Mouse (Mus musculus) CH12.LX (cell line): ENCODE measurements at regions not wholly inside any gene's neighbourhood (a gene's known extent, or its start where the extent isn't known, plus 50 kb on each side); places are given as distances from the start of the nearest gene placed in this dataset.

ENCODE experiments used
- DNase-seq: peaks from one replicate; pipeline ENCODE4 v3.0.0-alpha.2; 2013; ENCODE audit errors: extremely low read depth
- H3K27ac ChIP-seq: 2 replicates; pipeline ENCODE4 v1.5.1; 2012; ENCODE audit warnings: low read depth, mild to moderate bottlenecking, control low read depth, moderate library complexity; ENCODE audit not compliant: insufficient read depth
- H3K27me3 ChIP-seq: replicated peaks from 2 replicates; pipeline ENCODE3; 2012; ENCODE audit warnings: inconsistent platforms
- H3K36me3 ChIP-seq, 2 experiments: replicated peaks in 1 of 2; 2 replicates each; pipeline versions ENCODE3 to v1.6.1; 2012; ENCODE audit warnings: inconsistent platforms in 1 of 2, low read length in 1 of 2, mild to moderate bottlenecking in 1 of 2, mixed read lengths in 1 of 2, moderate library complexity in 1 of 2; ENCODE audit not compliant: control insufficient read depth in 1 of 2, insufficient read depth in 1 of 2
- H3K4me1 ChIP-seq, 2 experiments: 2 replicates each; pipeline ENCODE4 v1.6.1; 2012; ENCODE audit warnings: inconsistent platforms in 1 of 2, moderate library complexity in 1 of 2; ENCODE audit not compliant: insufficient read depth in 2 of 2, control insufficient read depth in 1 of 2
- H3K4me2 ChIP-seq: 2 replicates; pipeline ENCODE4 v1.6.1; 2012; ENCODE audit warnings: low read depth, mild to moderate bottlenecking, control low read depth; ENCODE audit not compliant: poor library complexity, insufficient read depth, severe bottlenecking
- H3K4me3 ChIP-seq, 3 experiments: fragments of 150-350 bp in 1 of 3; sonication (generic) in 1 of 3; replicated peaks in 1 of 3; 2 replicates each; pipeline versions ENCODE3 to v1.5.1; 2011 to 2012; ENCODE audit warnings: low read depth in 2 of 3, low read length in 2 of 3, mild to moderate bottlenecking in 2 of 3, moderate library complexity in 2 of 3, control low read depth in 1 of 3, improper control_type of control experiment in 1 of 3, inconsistent platforms in 1 of 3, mixed read lengths in 1 of 3; ENCODE audit not compliant: poor library complexity in 1 of 3
- H3K79me2 ChIP-seq: replicated peaks from 2 replicates; pipeline ENCODE4 v1.6.1; 2012; ENCODE audit warnings: mild to moderate bottlenecking, moderate library complexity; ENCODE audit not compliant: control insufficient read depth, poor library complexity, insufficient read depth, severe bottlenecking; ENCODE audit errors: extremely low read depth
- H3K9ac ChIP-seq: 2 replicates; pipeline ENCODE4 v1.6.1; 2012; ENCODE audit warnings: low read depth, mild to moderate bottlenecking, control low read depth, moderate library complexity; ENCODE audit not compliant: insufficient read depth
- H3K9me3 ChIP-seq: replicated peaks from 2 replicates; pipeline ENCODE3; 2012; ENCODE audit warnings: low read length, inconsistent platforms, mixed read lengths
- CHD1 ChIP-seq: IDR thresholded peaks from 2 replicates; pipeline ENCODE4 v1.6.1; 2012; ENCODE audit warnings: low read depth, low read length, improper control_type of control experiment, inconsistent platforms
- CHD2 ChIP-seq: IDR thresholded peaks from 2 replicates; pipeline ENCODE4 v1.6.1; 2011; ENCODE audit warnings: low read length, improper control_type of control experiment
- E2F4 ChIP-seq: IDR thresholded peaks from 2 replicates; pipeline ENCODE4 v1.6.1; 2011; ENCODE audit warnings: low read depth, low read length, improper control_type of control experiment; ENCODE audit not compliant: insufficient replicate concordance
- EP300 ChIP-seq: IDR thresholded peaks from 2 replicates; pipeline ENCODE4 v1.6.1; 2011; ENCODE audit warnings: low read length, improper control_type of control experiment
- GABPA ChIP-seq: IDR thresholded peaks from 2 replicates; pipeline ENCODE4 v1.6.1; 2012; ENCODE audit warnings: low read depth, low read length, improper control_type of control experiment, inconsistent platforms; ENCODE audit not compliant: insufficient replicate concordance
- IRF4 ChIP-seq: IDR thresholded peaks from 2 replicates; pipeline ENCODE4 v1.6.1; 2014; ENCODE audit warnings: low read depth, mild to moderate bottlenecking, inconsistent platforms, low read length, improper control_type of control experiment
- JUN ChIP-seq: IDR thresholded peaks from 2 replicates; pipeline ENCODE4 v1.6.1; 2011; ENCODE audit warnings: low read depth, mild to moderate bottlenecking, low read length, improper control_type of control experiment, moderate library complexity; ENCODE audit not compliant: insufficient read depth
- JUND ChIP-seq: conservative IDR thresholded peaks from 2 replicates; pipeline ENCODE4 v1.6.1; 2011; ENCODE audit warnings: low read depth, low read length, improper control_type of control experiment
- KAT2A ChIP-seq: IDR thresholded peaks from 2 replicates; pipeline ENCODE4 v1.6.1; 2012; ENCODE audit warnings: low read length, improper control_type of control experiment, inconsistent platforms; ENCODE audit not compliant: insufficient replicate concordance
- MAFK ChIP-seq: IDR thresholded peaks from 2 replicates; pipeline ENCODE4 v1.6.1; 2011; ENCODE audit warnings: low read length, improper control_type of control experiment; ENCODE audit not compliant: insufficient replicate concordance
- MEF2A ChIP-seq: IDR thresholded peaks from 2 replicates; pipeline ENCODE4 v1.6.1; 2014; ENCODE audit warnings: low read depth, mild to moderate bottlenecking, inconsistent platforms, low read length, improper control_type of control experiment, borderline replicate concordance
- MYC ChIP-seq: IDR thresholded peaks from 2 replicates; pipeline ENCODE4 v1.6.1; 2011; ENCODE audit warnings: low read depth, mild to moderate bottlenecking, improper control_type of control experiment, low read length
- POLR2A ChIP-seq: IDR thresholded peaks from 2 replicates; pipeline ENCODE4 v1.6.1; 2011; ENCODE audit warnings: low read depth, mild to moderate bottlenecking, improper control_type of control experiment, low read length
- POLR2AphosphoS2 ChIP-seq: IDR thresholded peaks from 2 replicates; pipeline ENCODE4 v1.6.1; 2011; ENCODE audit warnings: low read depth, low read length, improper control_type of control experiment
- RAD21 ChIP-seq: IDR thresholded peaks from 2 replicates; pipeline ENCODE4 v1.6.1; 2011; ENCODE audit warnings: low read depth, mild to moderate bottlenecking, low read length, improper control_type of control experiment, moderate library complexity
- SIN3A ChIP-seq: IDR thresholded peaks from 2 replicates; pipeline ENCODE4 v1.6.1; 2012; ENCODE audit warnings: low read length, improper control_type of control experiment, inconsistent platforms
- SMC3 ChIP-seq: IDR thresholded peaks from 2 replicates; pipeline ENCODE4 v1.6.1; 2011; ENCODE audit warnings: low read depth, low read length, improper control_type of control experiment
- TBP ChIP-seq: conservative IDR thresholded peaks from 2 replicates; pipeline ENCODE4 v1.6.1; 2011; ENCODE audit warnings: low read depth, low read length, improper control_type of control experiment
- USF2 ChIP-seq: conservative IDR thresholded peaks from 2 replicates; pipeline ENCODE4 v1.6.1; 2011; ENCODE audit warnings: low read depth, low read length, improper control_type of control experiment
- ZC3H11A ChIP-seq: IDR thresholded peaks from 2 replicates; pipeline ENCODE4 v1.6.1; 2012; ENCODE audit warnings: low read depth, mild to moderate bottlenecking, inconsistent platforms, low read length, improper control_type of control experiment
- ZNF384 ChIP-seq: IDR thresholded peaks from 2 replicates; pipeline ENCODE4 v1.6.1; 2012; ENCODE audit warnings: low read depth, low read length, improper control_type of control experiment, inconsistent platforms
- dilution Hi-C: fragments of 300-500 bp; cut with MboI; formaldehyde crosslinking; loops from 2 replicates; pipeline ENCODE4 v1.14.3; 2020; ENCODE audit warnings: low sequenced_read_pairs; ENCODE audit not compliant: extremely low pct_unique_long_range_greater_than_20kb, extremely low pct_ligation_motif_present
- in situ Hi-C: fragments of 300-500 bp; cut with MboI; formaldehyde crosslinking; loops from 3 replicates; pipeline ENCODE4 v1.14.3; 2019; ENCODE audit warnings: low sequenced_read_pairs, low pct_ligation_motif_present, low pct_unique_long_range_greater_than_20kb, mixed read lengths

- Histone ChIP-seq H3K9me3 (no peaks in the 10 kb centered on the region), H3K4me1 (peaks cover 0 to 6% of the 10 kb centered on the region in 2 experiments; a peak in 1 of 4 replicates), H3K4me2 (no peak overlapping the region), H3K9ac (no peak overlapping the region), H3K79me2 (no peaks in the 10 kb centered on the region), H3K27ac (no peak overlapping the region), H3K4me3 (no peak overlapping the region), H3K27me3 (no peaks in the 10 kb centered on the region), H3K36me3 (no peaks in the 10 kb centered on the region)
- TF ChIP-seq POLR2A (no peak), ZC3H11A (no peak), TBP (no peak), MAFK (no peak), SMC3 (no peak), MYC (no peak), ZNF384 (no peak), USF2 (no peak), EP300 (no peak), JUN (no peak), RAD21 (no peak), CHD1 (no peak), POLR2AphosphoS2 (no peak), CHD2 (no peak), IRF4 (no peak), KAT2A (no peak), E2F4 (no peak), SIN3A (no peak), GABPA (no peak), MEF2A (no peak)
- dilution Hi-C loops: no loop called here
- no peak for DNase-seq
- in situ Hi-C loops: no loop called here
Observed at GRCm38 (mm10) chr11:109071340-109071739, 72.8 kb downstream of the E030025P04Rik start.

GRCm38 (mm10) chr11:109070412-109070811, 73.8 kb downstream of the E030025P04Rik start:
- H3K9ac ChIP-seq: no peak overlapping the region
- no peaks in the 10 kb centered on the region for H3K79me2 ChIP-seq
- no peaks in the 10 kb centered on the region for H3K27me3 ChIP-seq
- in situ Hi-C loops: no loop called here
- peaks cover 0 to 6% of the 10 kb centered on the region in 2 experiments; a peak in 1 of 4 replicates for H3K4me1 ChIP-seq
- H3K36me3 ChIP-seq: no peaks in the 10 kb centered on the region
- no peak overlapping the region for H3K27ac ChIP-seq
- no peaks in the 10 kb centered on the region for H3K9me3 ChIP-seq
- no peak for TF ChIP-seq CHD2
- TF ChIP-seq JUND: no peak
- no peak for TF ChIP-seq ZC3H11A
- TF ChIP-seq, all 38 proteins: peak for 0
- no peak for DNase-seq
- no peak overlapping the region for H3K4me2 ChIP-seq
- H3K4me3 ChIP-seq: no peak overlapping the region
- dilution Hi-C loops: no loop called here
